In genomic region chr8:87957871-87958450, GRCm38 (mm10) we compare ENCODE assay signal across 9 mouse cellular contexts. TPM values are rescaled to one million over a fixed set of nuclear protein-coding genes. Genes with fewer than 3 reads are reported as not detected.
DNase-seq lines count a peak whose midpoint lies in the region; ATAC-seq and TF ChIP-seq lines count a peak whose summit lies in the region.
"Had no signal": no experiment of that assay in that cellular context is flagged by ENCODE, and none has a peak within 500 bp of the region (broad histone marks: within the 10 kb centered on the region; RNA-seq: fewer than 3 reads in every experiment).

No protein-coding gene starts in this region.

- H3K79me2 ChIP-seq in myocyte (ENCODE audit: control insufficient read depth, insufficient read depth), result no peaks in the 10 kb centered on the region

- H3K4me3 ChIP-seq in ES-E14 (ENCODE audit: insufficient read depth in 1 of 2, low read depth in 1 of 2, low read length in 2 of 2, poor library complexity in 1 of 2, severe bottlenecking in 1 of 2), result peak overlapping the region; percentile 74 to 95
- H3K4me3 ChIP-seq in brown adipose tissue, adult 24 weeks (ENCODE audit: insufficient read depth, low read depth, low read length), result peak overlapping the region; percentile 88
- H3K4me3 ChIP-seq in hindbrain, embryonic 14.5 days (replicated peaks; ENCODE audit: low read length), result peak overlapping the region; percentile 92
- no peak overlapping the region for H3K4me3 ChIP-seq in myocyte

- no peak overlapping the region for H3ac ChIP-seq in myocyte (ENCODE audit: control insufficient read depth, insufficient read length)

- H3K9me3 ChIP-seq in ES-E14 (ENCODE audit: control insufficient read depth, insufficient read depth, low read depth, low read length), result no peaks in the 10 kb centered on the region
- H3K9me3 ChIP-seq in hindbrain, embryonic 14.5 days (ENCODE audit: control insufficient read depth, low read length), result no peaks in the 10 kb centered on the region

- peak overlapping the region; percentile 97 for H3K4me2 ChIP-seq in hindbrain, embryonic 14.5 days (replicated peaks)
- peak overlapping the region; percentile 70 for H3K4me2 ChIP-seq in myocyte (ENCODE audit: low read depth)

- 0 out of 2 replicates have a peak, but pooled peaks have one; percentile 0 for ATAC-seq in hindbrain, embryonic 14.5 days (ENCODE audit: low FRiP score)

- 1% methylated on average over 20 of the region's 20 CpGs for WGBS in hindbrain, embryonic 14.5 days

- DNase-seq in ES-E14 (ENCODE audit: low read depth, low spot score) (no peak), liver (peak; percentile 31)
- DNase-seq in forelimb bud, embryonic 11.5 days (ENCODE audit: low read depth, low spot score), result peak; percentile 38
- DNase-seq in hindbrain, embryonic 14.5 days (ENCODE audit: low spot score), result no peak
- DNase-seq in frontal cortex, adult 2 months (ENCODE audit: extremely low spot score in 1 of 2, low spot score in 1 of 2), result no peak
- no peak for DNase-seq in left cerebral cortex, adult 8-10 months (ENCODE audit: low spot score in 2 of 2)

- H3K36me3 ChIP-seq in ES-E14 (ENCODE audit: control insufficient read depth, insufficient read depth, low read length, poor library complexity, severe bottlenecking) (no peaks in the 10 kb centered on the region), myocyte (ENCODE audit: control insufficient read depth, insufficient read depth) (no peaks in the 10 kb centered on the region)
- no peaks in the 10 kb centered on the region for H3K36me3 ChIP-seq in hindbrain, embryonic 14.5 days (replicated peaks; ENCODE audit: control insufficient read depth, insufficient read depth)

- peak overlapping the region; percentile 92 for H3K9ac ChIP-seq in ES-E14 (ENCODE audit: insufficient read depth, low read depth, low read length, poor library complexity, severe bottlenecking)
- peak overlapping the region; percentile 96 for H3K9ac ChIP-seq in hindbrain, embryonic 14.5 days

- TF ChIP-seq POLR2A in myocyte (IDR thresholded peaks at IDR 0.05; ENCODE audit: insufficient read length, low read depth), result no peak

- in situ Hi-C loops in ES-E14 (cut with MboI; ENCODE audit: low sequenced_read_pairs in 2 of 2, unreplicated experiment in 2 of 2), result no loop called here

- H3K4me1 ChIP-seq in ES-E14 (ENCODE audit: control insufficient read depth in 2 of 2, insufficient read depth in 2 of 2, low read length in 2 of 2, poor library complexity in 1 of 2), result peaks cover 1 to 4% of the 10 kb centered on the region in 2 experiments; a peak in 2 of 4 replicates
- peaks cover 19% of the 10 kb centered on the region for H3K4me1 ChIP-seq in brown adipose tissue, adult 24 weeks (ENCODE audit: control insufficient read depth, insufficient read depth, insufficient read length, low read length)
- peaks cover 73% of the 10 kb centered on the region for H3K4me1 ChIP-seq in hindbrain, embryonic 14.5 days (replicated peaks; ENCODE audit: control insufficient read depth, insufficient read depth, low read length)

- H3K27me3 ChIP-seq in hindbrain, embryonic 14.5 days (ENCODE audit: control insufficient read depth, insufficient read depth, low read length), result 0 out of 2 replicates have a peak, but pooled peaks cover 6% of the 10 kb centered on the region
- peaks cover 46% of the 10 kb centered on the region for H3K27me3 ChIP-seq in myocyte (ENCODE audit: control insufficient read depth, insufficient read depth, insufficient read length)

- H3K27ac ChIP-seq in ES-E14 (ENCODE audit: insufficient read depth, low read depth, low read length, poor library complexity, severe bottlenecking), result peak overlapping the region; percentile 37; the same call in 1 of the 2 replicates
- peak overlapping the region; percentile 96 for H3K27ac ChIP-seq in brown adipose tissue, adult 24 weeks (replicated peaks; ENCODE audit: low read depth, low read length)
- H3K27ac ChIP-seq in hindbrain, embryonic 14.5 days, result peak overlapping the region; percentile 98

TF ChIP-seq in ES-E14, 5 proteins besides CTCF, POLR2A, EP300 and RAD21:
- TF ChIP-seq MAFK (IDR thresholded peaks at IDR 0.05; ENCODE audit: insufficient read depth, low read depth, low read length) (no peak), ZNF384 (IDR thresholded peaks at IDR 0.05; ENCODE audit: low read depth, low read length) (no peak), HCFC1 (IDR thresholded peaks at IDR 0.05; ENCODE audit: borderline replicate concordance, insufficient read depth, low read length) (no peak), ZC3H11A (IDR thresholded peaks at IDR 0.05; ENCODE audit: borderline replicate concordance, low read depth, low read length) (no peak), CHD2 (IDR thresholded peaks at IDR 0.05; ENCODE audit: low read depth, low read length) (no peak)

TF ChIP-seq in myocyte, 11 proteins besides CTCF, POLR2A, EP300 and RAD21:
- TF ChIP-seq TCF12 (IDR thresholded peaks at IDR 0.05; ENCODE audit: insufficient read depth, poor library complexity, severe bottlenecking) (no peak), MAX (IDR thresholded peaks at IDR 0.05; ENCODE audit: low read depth) (no peak), REST (IDR thresholded peaks at IDR 0.05; ENCODE audit: insufficient read depth, insufficient read length) (no peak), SRF (IDR thresholded peaks at IDR 0.05; ENCODE audit: control insufficient read depth, insufficient read length, low read depth) (no peak), CEBPB (IDR thresholded peaks at IDR 0.05; ENCODE audit: insufficient read depth, poor library complexity, severe bottlenecking) (no peak), E2F4 (IDR thresholded peaks at IDR 0.05; ENCODE audit: insufficient read depth) (no peak), MYOD1 (IDR thresholded peaks at IDR 0.05; ENCODE audit: control insufficient read depth in 1 of 3, insufficient read length in 2 of 3, low read depth in 2 of 3) (no peak), USF1 (IDR thresholded peaks at IDR 0.05; ENCODE audit: low read depth) (no peak), MYOG (IDR thresholded peaks at IDR 0.05; ENCODE audit: control insufficient read depth in 1 of 3, insufficient read depth in 1 of 3, insufficient read length in 2 of 3, low read depth in 2 of 3) (no peak), POLR2AphosphoS2 (IDR thresholded peaks at IDR 0.05; ENCODE audit: insufficient read length, low read depth) (no peak), TCF3 (IDR thresholded peaks at IDR 0.05; ENCODE audit: insufficient read length, low read depth) (no peak)
TF ChIP-seq in myocyte: peak in this region for 0.

RNA-seq across cellular contexts. Expression of gene Zfp423, which starts 1.4 kb away (rescaled TPM):
- 21.4 and 23.2 TPM in 2 replicates for total RNA-seq in ES-E14 (2012; rRNA removed)
- polyA plus RNA-seq in brown adipose tissue, adult 24 weeks (2012; ENCODE audit: insufficient read depth, insufficient read length, missing spikeins), result 10.1 and 14.0 TPM in 2 replicates
- 42.3 and 45.6 TPM in 2 replicates for polyA plus RNA-seq in hindbrain, embryonic 14.5 days (2014; fragmentation: Nextera tagmentation; extraction: Ambion mirVana)
- polyA plus RNA-seq in myocyte (2012; fragmentation: generic; extraction: Trizol), result 0.04 TPM
- 21.3 and 31.1 TPM in 2 replicates for polyA plus RNA-seq in frontal cortex, adult 2 months (2012; rRNA removed)
- 10 to 100 TPM; 30.7 to 35.6 (median 33.9) TPM for total RNA-seq in left cerebral cortex, adult 8-10 months (2022)
- total RNA-seq: common myeloid progenitor, adult 5-6 weeks had no signal

Comparison
In these comparisons a context has a peak if more than half of its experiments do, and no peak if none do; other contexts are left out.
1. DNase-seq: peak in forelimb bud, embryonic 11.5 days (single experiment) and liver (single experiment); none in ES-E14 (single experiment), hindbrain, embryonic 14.5 days (single experiment), frontal cortex, adult 2 months (0 of 2) and left cerebral cortex, adult 8-10 months (0 of 2).
2. H3K27ac ChIP-seq: peak in every context shown above with its lines; median percentile 98 in hindbrain, embryonic 14.5 days; 96 in brown adipose tissue, adult 24 weeks; 37 in ES-E14.
3. RNA of gene Zfp423, which starts 1.4 kb away (polyA plus RNA-seq): 42.3 to 45.6 TPM in hindbrain, embryonic 14.5 days, 21.3 to 31.1 TPM in frontal cortex, adult 2 months and 10.1 to 14.0 TPM in brown adipose tissue, adult 24 weeks; 0.04 TPM in myocyte (single experiment); every median in the first group is over 10 times any median in the second.